ENCODE assay signal across 18 mouse cellular contexts in the genomic region with DNA sequence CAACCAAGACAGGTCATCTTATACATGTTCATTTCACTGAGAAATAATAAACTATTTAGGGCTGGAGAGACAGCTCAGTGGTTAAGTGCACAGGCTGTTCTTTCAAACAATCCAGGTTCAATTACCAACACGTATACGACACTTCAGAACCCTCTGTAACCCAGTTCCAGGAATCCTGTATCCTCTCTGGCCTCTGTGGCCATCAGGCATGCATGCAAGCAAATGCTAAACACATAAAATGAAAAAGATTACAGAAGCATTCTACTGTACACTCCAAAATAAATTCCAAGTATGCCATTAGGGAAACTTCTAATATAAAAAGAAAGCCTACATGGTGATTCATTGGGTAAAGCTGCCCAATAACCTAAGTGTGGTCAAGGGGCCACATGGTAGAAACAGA. TPM values are rescaled to one million over a fixed set of nuclear protein-coding genes. Genes with fewer than 3 reads are reported as not detected.
DNase-seq lines count a peak whose midpoint lies in the region; ATAC-seq and TF ChIP-seq lines count a peak whose summit lies in the region.
"Had no signal": no experiment of that assay in that cellular context is flagged by ENCODE, and none has a peak within 500 bp of the region (broad histone marks: within the 10 kb centered on the region; RNA-seq: fewer than 3 reads in every experiment).

No protein-coding gene starts in this region.

- peak; percentile 96 for ATAC-seq in Patski
- ATAC-seq: activated CD4-positive, CD25-positive, alpha-beta regulatory T cell, adult 4 months; CD4-positive, CD25-positive, alpha-beta regulatory T cell, adult 4 months had no signal

- POLR2A ChIA-PET in Patski (lab: Charles Lee) = interaction anchor here (1.0 kb wide), 1 partner anchor 11 kb away, joined by 4 read pairs; a partner anchor contains a TSS

- CTCF ChIA-PET in Patski (lab: Charles Lee) = interaction anchor here (0.7 to 2.5 kb wide), 3 partner anchors 10 to 27 kb away, joined by 3 to 12 read pairs (median 4); no protein-coding TSS in a partner anchor

- H3K36me3 ChIP-seq in limb, embryonic 10.5 days = peaks cover 95% of the 10 kb centered on the region

- H3K27me3 ChIP-seq in Patski = no peaks in the 10 kb centered on the region
- H3K27me3 ChIP-seq in limb, embryonic 10.5 days (ENCODE audit: low read depth, poor library complexity, severe bottlenecking) = no peaks in the 10 kb centered on the region
- H3K27me3 ChIP-seq: CH12.LX had no signal

- WGBS in limb, embryonic 10.5 days = 99% methylated on average over 2 of the region's 2 CpGs

- in situ Hi-C loops in Patski (cut with MboI; ENCODE audit: low pct_unique_long_range_greater_than_20kb) = no loop called here

- no peaks in the 10 kb centered on the region for H3K9me3 ChIP-seq in limb, embryonic 10.5 days (replicated peaks)
- H3K9me3 ChIP-seq: G1E had no signal

- DNase-seq in Patski (ENCODE audit: low read depth, low spot score) = peak; percentile 48
- no peak for DNase-seq in limb, embryonic 10.5 days (ENCODE audit: low spot score)
- DNase-seq: adrenal gland, adult 2 months; adrenal gland, adult 8-10 months; adrenal gland, postnatal 10 days; adrenal gland, postnatal 14 days; adrenal gland, postnatal 25 days; adrenal gland, postnatal 36 days; B cell, adult 2 months; cerebellum, adult 11 months; cerebellum, adult 11-12 months; cerebellum, adult 18-20 months; cerebellum, adult 2 months; cerebellum, adult 8-10 months had no signal

- no peak overlapping the region for H3K4me3 ChIP-seq in limb, embryonic 10.5 days

- no peak overlapping the region for H3K27ac ChIP-seq in limb, embryonic 10.5 days

- no peak for TF ChIP-seq CTCF in Patski (IDR thresholded peaks at IDR 0.05)

- no peaks in the 10 kb centered on the region for H3K4me1 ChIP-seq in limb, embryonic 10.5 days

RNA-seq across cellular contexts. Expression of a gene that starts 12.0 kb away (rescaled TPM):
- polyA plus RNA-seq in Patski (2021) = 27.2 TPM
- polyA plus RNA-seq in limb, embryonic 10.5 days (2016; fragmentation: Nextera tagmentation; extraction: Ambion mirVana) = 19.2 and 26.7 TPM in 2 replicates
